Mouse (Mus musculus) C2C12 (cell line): ENCODE data around the gene St3gal2. TPM values are rescaled to one million over a fixed set of nuclear protein-coding genes. Genes with fewer than 3 reads are reported as not detected.

ENCODE experiments used
- H3K27me3 ChIP-seq: one replicate; pipeline ENCODE4 v1.6.1; 2011; ENCODE audit not compliant: control insufficient read depth, insufficient read depth, insufficient read length
- H3K36me3 ChIP-seq: one replicate; pipeline ENCODE4 v1.6.1; 2011; ENCODE audit not compliant: control insufficient read depth, insufficient read depth
- H3K4me3 ChIP-seq: one replicate; pipeline ENCODE4 v1.5.1; 2011; ENCODE audit warnings: mild to moderate bottlenecking, control low read depth; ENCODE audit not compliant: poor library complexity, insufficient read depth, severe bottlenecking
- H3K79me2 ChIP-seq: one replicate; pipeline ENCODE4 v1.6.1; 2011; ENCODE audit not compliant: control insufficient read depth, insufficient read depth
- H3K79me3 ChIP-seq: one replicate; pipeline ENCODE4 v1.6.1; 2011; ENCODE audit warnings: low read depth, control low read depth
- H3ac ChIP-seq: one replicate; pipeline ENCODE3; 2011; ENCODE audit warnings: low read depth; ENCODE audit not compliant: control insufficient read depth, insufficient read length
- CEBPB ChIP-seq: IDR thresholded peaks from one replicate; pipeline ENCODE4 v1.6.1; 2011; ENCODE audit warnings: low read depth, mild to moderate bottlenecking, control low read depth, moderate library complexity
- CTCF ChIP-seq: IDR thresholded peaks from one replicate; pipeline ENCODE4 v1.5.1; 2011; ENCODE audit not compliant: control insufficient read depth, insufficient read depth, insufficient read length
- FOSL1 ChIP-seq: IDR thresholded peaks from one replicate; pipeline ENCODE4 v1.8.0; 2011; ENCODE audit warnings: mild to moderate bottlenecking, low read length; ENCODE audit not compliant: poor library complexity, insufficient read depth, severe bottlenecking
- MAX ChIP-seq: IDR thresholded peaks from one replicate; pipeline ENCODE4 v1.6.1; 2011; ENCODE audit warnings: mild to moderate bottlenecking, control low read depth
- MYOD1 ChIP-seq: IDR thresholded peaks from one replicate; pipeline ENCODE4 v1.6.1; 2011; ENCODE audit warnings: low read depth; ENCODE audit not compliant: control insufficient read depth, insufficient read length
- MYOG ChIP-seq: IDR thresholded peaks from one replicate; pipeline ENCODE4 v1.6.1; 2011; ENCODE audit not compliant: control insufficient read depth, insufficient read length; ENCODE audit errors: extremely low read depth
- USF1 ChIP-seq: IDR thresholded peaks from one replicate; pipeline ENCODE4 v1.6.1; 2011; ENCODE audit warnings: low read depth, mild to moderate bottlenecking, control low read depth, moderate library complexity
- polyA plus RNA-seq: library from polyadenylated mRNA; unstranded; fragments of >200 nt; fragmentation: generic; extraction: Trizol; gene quantifications from one replicate; pipeline ENCODE4 v1.2.1, GENCODE M21; 2012; ENCODE audit warnings: missing spikeins

Gene St3gal2
- polyA plus RNA-seq, 1 experiment: 23.3 TPM

DNA sequence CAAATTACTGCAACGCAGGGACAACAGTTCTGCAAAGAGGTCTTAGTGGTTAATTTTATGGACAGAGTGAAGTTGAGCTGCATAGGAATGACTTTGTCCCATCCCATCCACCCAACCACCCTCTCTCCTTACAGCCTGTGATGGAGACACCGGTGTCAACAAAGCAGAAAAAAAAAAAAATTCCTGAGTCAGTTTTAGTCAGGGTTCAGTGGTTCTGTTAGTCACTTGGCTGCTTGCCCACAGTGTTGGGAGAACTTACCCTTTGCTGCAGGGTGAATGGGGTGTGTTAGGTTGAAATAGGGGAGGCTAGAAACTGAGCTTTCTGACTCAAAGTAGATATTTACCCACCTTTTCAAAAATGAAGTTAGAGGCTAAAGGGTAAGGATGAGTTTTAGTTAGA lies 2.3 kb upstream of the St3gal2 start:
- no peak overlapping the region for H3K4me3 ChIP-seq
- peaks cover 11% of the 10 kb centered on the region for H3K79me3 ChIP-seq
- H3ac ChIP-seq: no peak overlapping the region
- peaks cover 24% of the 10 kb centered on the region for H3K79me2 ChIP-seq
- no peak for TF ChIP-seq FOSL1
- TF ChIP-seq MAX: peak; percentile 10
- TF ChIP-seq MYOD1: no peak
- TF ChIP-seq USF1: no peak
- no peak for TF ChIP-seq MYOG
- TF ChIP-seq CTCF: no peak
- TF ChIP-seq CEBPB: no peak
- no peaks in the 10 kb centered on the region for H3K36me3 ChIP-seq
- H3K27me3 ChIP-seq: no peaks in the 10 kb centered on the region

DNA sequence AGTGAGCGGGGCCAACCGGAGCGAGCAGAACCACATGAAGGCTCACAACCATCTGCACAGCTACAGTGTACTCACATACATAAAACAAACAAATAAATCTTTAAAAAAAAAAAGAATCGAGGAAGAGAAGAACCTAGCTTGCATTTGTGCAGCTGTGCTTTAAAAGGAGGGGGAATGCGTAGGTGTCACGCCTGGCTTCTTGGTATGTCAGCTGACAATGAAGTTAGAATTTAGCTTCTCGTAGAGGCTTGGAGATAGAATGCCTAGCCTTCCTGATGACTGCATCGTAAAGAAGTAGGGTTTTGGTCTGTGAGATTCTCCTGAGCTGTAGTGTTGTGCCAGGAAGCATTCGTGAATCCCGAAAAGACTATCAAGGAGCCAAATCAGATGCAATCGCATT lies 1.7 kb upstream of the St3gal2 start:
- no peak for TF ChIP-seq FOSL1
- no peak for TF ChIP-seq MYOG
- TF ChIP-seq CEBPB: no peak
- no peak for TF ChIP-seq CTCF
- no peak for TF ChIP-seq USF1
- TF ChIP-seq MAX: no peak
- no peak for TF ChIP-seq MYOD1
- Histone ChIP-seq H3K36me3 (no peaks in the 10 kb centered on the region), H3K27me3 (no peaks in the 10 kb centered on the region), H3ac (no peak overlapping the region), H3K4me3 (no peak overlapping the region), H3K79me2 (peaks cover 30% of the 10 kb centered on the region), H3K79me3 (peaks cover 17% of the 10 kb centered on the region)

DNA sequence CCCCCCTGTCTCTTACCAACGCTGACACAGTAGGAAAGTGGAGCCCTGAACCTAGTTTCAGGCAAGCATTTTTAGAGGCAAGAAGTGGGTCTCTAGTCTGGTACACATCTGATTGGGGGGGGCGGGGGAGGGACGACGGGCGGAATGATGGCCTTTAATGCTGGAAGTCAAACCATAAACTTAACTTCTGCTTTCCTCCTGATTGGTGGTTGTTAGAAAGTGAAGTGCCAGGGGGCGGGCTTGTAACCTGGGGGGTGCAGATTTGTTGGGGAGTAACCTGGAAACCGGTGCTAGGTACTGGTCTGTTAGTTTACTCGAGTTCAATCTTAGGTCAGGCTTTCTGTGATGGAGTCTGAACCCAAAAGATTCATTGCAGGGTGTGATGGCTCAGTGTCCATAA lies 1.3 kb upstream of the St3gal2 start:
- TF ChIP-seq FOSL1: no peak
- no peak for TF ChIP-seq MYOD1
- TF ChIP-seq CEBPB: no peak
- TF ChIP-seq USF1: no peak
- no peak for TF ChIP-seq MAX
- TF ChIP-seq MYOG: no peak
- no peak for TF ChIP-seq CTCF
- no peaks in the 10 kb centered on the region for H3K27me3 ChIP-seq
- H3K36me3 ChIP-seq: no peaks in the 10 kb centered on the region
- peaks cover 20% of the 10 kb centered on the region for H3K79me3 ChIP-seq
- H3K4me3 ChIP-seq: no peak overlapping the region
- no peak overlapping the region for H3ac ChIP-seq
- peaks cover 34% of the 10 kb centered on the region for H3K79me2 ChIP-seq

DNA sequence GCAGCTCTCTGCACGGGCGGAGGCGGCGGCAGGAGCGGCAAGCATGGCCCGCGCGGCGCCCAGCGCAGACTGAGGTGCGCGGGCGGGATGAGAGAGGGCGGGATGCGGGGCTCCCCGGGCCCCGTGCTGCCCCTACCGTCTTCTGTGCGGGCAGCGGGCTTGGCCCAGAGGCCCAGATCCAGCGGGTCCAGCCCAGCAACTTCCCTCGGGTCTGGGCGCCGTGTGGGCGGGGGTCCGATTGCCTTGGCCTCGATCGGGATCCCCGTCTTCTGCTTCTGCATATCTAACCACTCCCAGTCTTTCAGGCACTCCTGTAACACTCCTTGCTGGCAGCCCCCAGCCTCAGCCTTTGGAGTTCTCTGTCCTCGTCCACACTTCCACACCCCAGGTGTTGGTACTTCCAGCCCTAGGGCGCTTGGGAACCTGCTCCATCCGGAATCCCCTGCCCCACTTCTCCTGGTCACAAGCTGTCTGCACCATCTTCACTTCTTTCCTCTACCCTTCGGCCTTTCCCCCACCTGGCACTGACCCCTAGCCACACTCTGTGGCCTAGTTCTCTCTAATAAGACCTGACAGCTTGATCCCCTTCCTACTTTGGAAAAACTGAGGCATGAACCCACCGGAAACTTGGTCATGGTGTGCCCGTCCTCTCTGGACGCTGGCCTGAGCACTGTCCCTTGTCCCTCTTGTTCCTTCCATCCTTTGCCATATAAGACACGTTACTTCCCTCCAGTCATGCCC lies 480 bp downstream of the St3gal2 start:
- TF ChIP-seq MYOD1: no peak
- TF ChIP-seq MAX: no peak
- TF ChIP-seq MYOG: no peak
- TF ChIP-seq CEBPB: no peak
- TF ChIP-seq FOSL1: no peak
- no peak for TF ChIP-seq USF1
- no peak for TF ChIP-seq CTCF
- peaks cover 31% of the 10 kb centered on the region for H3K79me3 ChIP-seq

DNA sequence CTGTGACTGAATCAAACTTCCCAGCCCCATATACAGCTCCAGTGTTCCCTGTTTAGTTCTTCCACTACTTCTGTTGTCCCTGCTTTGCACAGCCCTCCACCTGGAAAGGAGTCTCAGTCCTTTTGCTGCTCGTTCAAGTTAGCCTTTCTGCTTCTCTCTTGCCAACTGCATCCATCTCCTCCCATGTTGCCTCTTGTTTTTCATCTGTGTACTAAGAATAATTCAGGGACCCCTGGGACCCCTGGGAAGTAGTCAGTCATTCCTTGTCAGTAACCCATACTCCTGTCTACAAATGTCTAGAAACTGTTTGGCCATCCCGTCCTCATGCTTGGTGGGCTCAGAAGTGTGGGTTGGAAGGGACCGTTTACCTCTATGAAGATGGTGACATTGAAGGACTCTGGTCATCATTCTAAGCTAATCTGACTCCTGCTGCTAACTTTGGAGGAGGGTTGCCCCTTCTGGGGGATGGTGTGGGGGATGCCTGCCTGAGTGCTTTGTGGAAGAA lies 1.1 kb downstream of the St3gal2 start:
- peaks cover 31% of the 10 kb centered on the region for H3K79me3 ChIP-seq

More for the DNA sequence above, 480 bp downstream of the St3gal2 start:
- H3ac ChIP-seq: peak overlapping the region; percentile 80
- H3K79me2 ChIP-seq: peaks cover 51% of the 10 kb centered on the region
- H3K4me3 ChIP-seq: peak overlapping the region; percentile 56
- H3K36me3 ChIP-seq: no peaks in the 10 kb centered on the region
- no peaks in the 10 kb centered on the region for H3K27me3 ChIP-seq

More for the DNA sequence above, 1.1 kb downstream of the St3gal2 start:
- peak overlapping the region; percentile 80 for H3ac ChIP-seq
- H3K27me3 ChIP-seq: no peaks in the 10 kb centered on the region
- peak overlapping the region; percentile 56 for H3K4me3 ChIP-seq
- TF ChIP-seq USF1 (no peak), MYOD1 (no peak), MAX (no peak), MYOG (no peak), CTCF (no peak), CEBPB (no peak), FOSL1 (no peak)
- H3K79me2 ChIP-seq: peaks cover 56% of the 10 kb centered on the region
- no peaks in the 10 kb centered on the region for H3K36me3 ChIP-seq
